Mouse (Mus musculus): ENCODE results near the gene Akap7. TPM values are rescaled to one million over a fixed set of nuclear protein-coding genes. Genes with fewer than 3 reads are reported as not detected.

The Akap7 gene
- total and polyA plus RNA-seq, 3 experiments, result 1.9 to 7.7 TPM; not detected in 1

DNA sequence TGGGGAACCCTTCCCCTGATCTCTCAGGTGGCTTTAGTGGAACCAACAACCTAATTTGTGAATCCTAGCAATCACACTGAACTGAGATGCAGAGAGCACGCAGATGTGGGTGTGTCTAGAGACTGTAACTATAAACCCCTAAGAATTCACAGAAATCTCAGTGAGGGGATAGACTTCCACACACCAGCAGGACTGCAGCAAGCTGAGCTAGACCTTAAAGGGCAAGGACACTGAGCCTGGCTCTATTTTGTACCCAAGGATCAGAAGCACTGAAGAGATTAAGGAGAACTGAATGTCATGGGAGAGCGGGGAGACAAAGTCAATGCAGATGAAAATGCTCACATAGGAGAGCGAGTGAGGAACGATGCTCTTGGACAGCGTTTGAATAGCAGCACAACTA lies 2.3 kb upstream of the Akap7 start:
- no peaks in the 10 kb centered on the region; a peak in 1 of 4 replicates for H3K27me3 ChIP-seq (ENCODE audit: control insufficient read depth in 1 of 2, insufficient read depth in 2 of 2, low read length in 2 of 2)
- no peaks in the 10 kb centered on the region for H3K79me2 ChIP-seq (ENCODE audit: control insufficient read depth, insufficient read depth, low read length, poor library complexity)
- no peak overlapping the region for H3K9ac ChIP-seq (ENCODE audit: control insufficient read depth, low read depth, low read length, poor library complexity, severe bottlenecking)
- no peak for DNase-seq (ENCODE audit: low read depth, low spot score)
- TF ChIP-seq CHD2 (IDR thresholded peaks at IDR 0.05; ENCODE audit: low read length) (no peak), E2F4 (IDR thresholded peaks at IDR 0.05; ENCODE audit: borderline replicate concordance, low read depth, low read length) (no peak)
- no peak overlapping the region for H3K4me3 ChIP-seq (ENCODE audit: control insufficient read depth in 1 of 2, insufficient read depth in 1 of 2, low read depth in 2 of 2, low read length in 2 of 2)
- peaks cover 0 to 11% of the 10 kb centered on the region in 2 experiments; a peak in 2 of 4 replicates for H3K36me3 ChIP-seq (ENCODE audit: control insufficient read depth in 1 of 2, insufficient read depth in 2 of 2, low read length in 2 of 2)
- H3K27ac ChIP-seq (ENCODE audit: control insufficient read depth, low read depth, low read length), result no peak overlapping the region
- H3K4me1 ChIP-seq (ENCODE audit: control insufficient read depth in 1 of 2, insufficient read depth in 2 of 2, low read length in 2 of 2), result peaks cover 0 to 8% of the 10 kb centered on the region in 2 experiments; a peak in 1 of 4 replicates
- no peaks in the 10 kb centered on the region for H3K9me3 ChIP-seq (replicated peaks; ENCODE audit: insufficient read depth, low read length)

DNA sequence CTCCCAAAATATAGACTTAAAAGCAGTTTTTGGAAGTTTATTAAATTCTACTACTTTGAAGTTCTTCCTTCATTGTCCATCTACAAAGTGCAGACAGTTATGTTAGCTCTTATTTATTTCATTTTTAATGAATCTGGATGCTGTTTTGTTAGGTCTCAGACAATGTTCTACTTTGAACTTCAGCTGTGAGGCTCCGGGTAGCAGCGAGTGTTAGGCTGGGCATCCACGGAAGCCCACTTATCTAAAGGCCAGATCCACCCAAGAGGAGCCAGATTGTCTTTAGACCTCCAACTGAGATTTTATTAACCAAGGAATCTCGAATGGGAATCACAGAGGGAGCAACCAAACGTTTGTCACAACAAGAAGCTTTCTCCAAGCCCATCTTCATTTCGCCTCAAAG lies 2.5 kb downstream of the Akap7 start:
- TF ChIP-seq TBP (IDR thresholded peaks at IDR 0.05; ENCODE audit: low read depth, low read length), result no peak
- no peak for TF ChIP-seq GATA1 (IDR thresholded peaks at IDR 0.05; ENCODE audit: low read depth, low read length)
- no peak for TF ChIP-seq NELFE (IDR thresholded peaks at IDR 0.05; ENCODE audit: low read depth, low read length)
- TF ChIP-seq ELF1 (IDR thresholded peaks at IDR 0.05; ENCODE audit: low read depth, low read length), result no peak
- TF ChIP-seq ZMIZ1 (IDR thresholded peaks at IDR 0.05; ENCODE audit: low read depth, low read length), result no peak
- no peak for TF ChIP-seq MAZ (IDR thresholded peaks at IDR 0.05; ENCODE audit: low read depth, low read length)
- no peak for TF ChIP-seq POLR2A (IDR thresholded peaks at IDR 0.05; ENCODE audit: control insufficient read depth in 1 of 2, insufficient read depth in 1 of 2, low read depth in 1 of 2, low read length in 2 of 2, poor library complexity in 1 of 2)
- TF ChIP-seq MYB (IDR thresholded peaks at IDR 0.05; ENCODE audit: low read depth, low read length), result no peak
- TF ChIP-seq UBTF (IDR thresholded peaks at IDR 0.05; ENCODE audit: borderline replicate concordance, insufficient read depth, low read depth, low read length), result no peak
- TF ChIP-seq TCF12 (IDR thresholded peaks at IDR 0.05; ENCODE audit: low read depth, low read length), result no peak
- Histone ChIP-seq H3K9ac (ENCODE audit: control insufficient read depth, low read depth, low read length, poor library complexity, severe bottlenecking) (no peak overlapping the region), H3K79me2 (ENCODE audit: control insufficient read depth, insufficient read depth, low read length, poor library complexity) (no peaks in the 10 kb centered on the region), H3K27ac (ENCODE audit: control insufficient read depth, low read depth, low read length) (no peak overlapping the region), H3K4me1 (ENCODE audit: control insufficient read depth in 1 of 2, insufficient read depth in 2 of 2, low read length in 2 of 2) (0 out of 4 replicates have a peak, but pooled peaks cover 0 to 4% of the 10 kb centered on the region in 2 experiments), H3K27me3 (ENCODE audit: control insufficient read depth in 1 of 2, insufficient read depth in 2 of 2, low read length in 2 of 2) (no peaks in the 10 kb centered on the region; a peak in 1 of 4 replicates), H3K9me3 (replicated peaks; ENCODE audit: insufficient read depth, low read length) (no peaks in the 10 kb centered on the region), H3K36me3 (ENCODE audit: control insufficient read depth in 1 of 2, insufficient read depth in 2 of 2, low read length in 2 of 2) (peaks cover 0 to under 1% of the 10 kb centered on the region in 2 experiments; a peak in 1 of 4 replicates), H3K4me3 (ENCODE audit: control insufficient read depth in 1 of 2, insufficient read depth in 1 of 2, low read depth in 2 of 2, low read length in 2 of 2) (no peak overlapping the region)
- DNase-seq (ENCODE audit: low read depth, low spot score), result no peak

DNA sequence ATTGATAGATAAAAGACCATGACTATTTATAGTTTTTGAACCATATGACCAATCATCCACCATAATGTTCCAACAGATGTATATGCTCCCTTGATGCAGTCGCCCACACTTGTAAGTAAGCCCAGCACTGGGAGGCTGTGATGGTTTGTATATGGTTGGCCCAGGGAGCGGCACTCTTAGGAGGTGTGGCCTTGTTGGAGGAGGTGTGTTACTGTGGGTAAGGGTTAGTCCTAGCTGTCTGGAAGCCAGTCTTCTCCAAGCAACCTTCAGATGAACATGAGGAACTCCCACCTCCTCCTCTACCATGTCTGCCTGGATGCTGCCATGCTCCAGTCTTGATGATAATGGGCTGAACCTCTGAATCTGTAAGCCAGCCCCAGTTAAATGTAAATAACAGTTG lies 3.1 kb downstream of the Akap7 start:
- peaks cover 0 to 6% of the 10 kb centered on the region in 2 experiments; a peak in 2 of 4 replicates for H3K36me3 ChIP-seq (ENCODE audit: control insufficient read depth in 1 of 2, insufficient read depth in 2 of 2, low read length in 2 of 2)
- H3K4me1 ChIP-seq (ENCODE audit: control insufficient read depth in 1 of 2, insufficient read depth in 2 of 2, low read length in 2 of 2), result 0 out of 4 replicates have a peak, but pooled peaks cover 0 to 9% of the 10 kb centered on the region in 2 experiments
- H3K4me3 ChIP-seq (ENCODE audit: control insufficient read depth in 1 of 2, insufficient read depth in 1 of 2, low read depth in 2 of 2, low read length in 2 of 2), result no peak overlapping the region
- H3K9me3 ChIP-seq (replicated peaks; ENCODE audit: insufficient read depth, low read length), result no peaks in the 10 kb centered on the region
- H3K27ac ChIP-seq (ENCODE audit: control insufficient read depth, low read depth, low read length), result no peak overlapping the region
- H3K79me2 ChIP-seq (ENCODE audit: control insufficient read depth, insufficient read depth, low read length, poor library complexity), result no peaks in the 10 kb centered on the region
- no peak for DNase-seq (ENCODE audit: low read depth, low spot score)
- H3K27me3 ChIP-seq (ENCODE audit: control insufficient read depth in 1 of 2, insufficient read depth in 2 of 2, low read length in 2 of 2), result no peaks in the 10 kb centered on the region; a peak in 1 of 4 replicates
- H3K9ac ChIP-seq (ENCODE audit: control insufficient read depth, low read depth, low read length, poor library complexity, severe bottlenecking), result no peak overlapping the region
- TF ChIP-seq MEF2A (IDR thresholded peaks at IDR 0.05; ENCODE audit: extremely low read depth, insufficient replicate concordance, low read depth, low read length, poor library complexity, severe bottlenecking), result no peak
- TF ChIP-seq ETS1 (IDR thresholded peaks at IDR 0.05; ENCODE audit: low read depth, low read length), result no peak
- TF ChIP-seq ZMIZ1 (IDR thresholded peaks at IDR 0.05; ENCODE audit: low read depth, low read length), result no peak
- no peak for TF ChIP-seq HCFC1 (IDR thresholded peaks at IDR 0.05; ENCODE audit: low read depth, low read length)
- TF ChIP-seq SMC3 (IDR thresholded peaks at IDR 0.05; ENCODE audit: low read depth, low read length), result no peak
- TF ChIP-seq MYC (IDR thresholded peaks at IDR 0.05; ENCODE audit: low read depth, low read length), result no peak
- no peak for TF ChIP-seq TAL1 (IDR thresholded peaks at IDR 0.05; ENCODE audit: low read length)
- TF ChIP-seq USF1 (IDR thresholded peaks at IDR 0.05; ENCODE audit: low read depth, low read length), result no peak
- no peak for TF ChIP-seq CHD2 (IDR thresholded peaks at IDR 0.05; ENCODE audit: low read length)
- TF ChIP-seq USF2 (IDR thresholded peaks at IDR 0.05; ENCODE audit: borderline replicate concordance in 1 of 2, insufficient read depth in 1 of 2, low read depth in 1 of 2, low read length in 2 of 2), result no peak
- TF ChIP-seq MXI1 (IDR thresholded peaks at IDR 0.05; ENCODE audit: low read depth, low read length), result no peak
- no peak for TF ChIP-seq MYB (IDR thresholded peaks at IDR 0.05; ENCODE audit: low read depth, low read length)
- no peak for TF ChIP-seq EP300 (IDR thresholded peaks at IDR 0.05; ENCODE audit: low read depth in 1 of 2, low read length in 2 of 2)
- TF ChIP-seq E2F4 (IDR thresholded peaks at IDR 0.05; ENCODE audit: borderline replicate concordance, low read depth, low read length), result no peak
- TF ChIP-seq MAX (IDR thresholded peaks at IDR 0.05; ENCODE audit: low read length), result no peak
- TF ChIP-seq MAZ (IDR thresholded peaks at IDR 0.05; ENCODE audit: low read depth, low read length), result no peak
- TF ChIP-seq ZKSCAN1 (IDR thresholded peaks at IDR 0.05; ENCODE audit: low read depth, low read length), result no peak
- no peak for TF ChIP-seq SIN3A (IDR thresholded peaks at IDR 0.05; ENCODE audit: low read length)
